Mouse (Mus musculus): ENCODE data around the gene Oser1. TPM values are rescaled to one million over a fixed set of nuclear protein-coding genes. Genes with fewer than 3 reads are reported as not detected.

Oser1 gene
- polyA plus RNA-seq, 1 experiment from 2014 or later = 50.4 TPM

GRCm38 (mm10) chr2:163467585-163467984 lies 43.1 kb upstream of the Oser1 start:
- Histone ChIP-seq H3K9ac (replicated peaks) (no peak overlapping the region), H3K4me3 (ENCODE audit: low read depth, low read length) (no peak overlapping the region), H3K4me1 (ENCODE audit: insufficient read depth) (peaks cover 7% of the 10 kb centered on the region; the same call in 1 of the 2 replicates), H3K9me3 (ENCODE audit: low read length) (no peaks in the 10 kb centered on the region), H3K27me3 (ENCODE audit: insufficient read depth, low read length) (no peaks in the 10 kb centered on the region), H3K27ac (ENCODE audit: low read depth) (no peak overlapping the region), H3K4me2 (ENCODE audit: low read depth, low read length) (no peak overlapping the region), H3K36me3 (replicated peaks; ENCODE audit: insufficient read depth, low read length) (peaks cover 11% of the 10 kb centered on the region)
- ATAC-seq (no peak), DNase-seq (no peak)
- WGBS (ENCODE audit: insufficient replicate concordance) = 81% methylated on average over 6 of the region's 6 CpGs
- TF ChIP-seq CTCF (IDR thresholded peaks at IDR 0.05; ENCODE audit: low read depth) = no peak
- TF ChIP-seq EP300 (IDR thresholded peaks at IDR 0.05; ENCODE audit: low read depth) = no peak

GRCm38 (mm10) chr2:163466771-163467170 lies 42.3 kb upstream of the Oser1 start:
- no peak for DNase-seq
- no peaks in the 10 kb centered on the region for H3K9me3 ChIP-seq (ENCODE audit: low read length)
- no peak for ATAC-seq
- peaks cover 11% of the 10 kb centered on the region for H3K36me3 ChIP-seq (replicated peaks; ENCODE audit: insufficient read depth, low read length)
- TF ChIP-seq CTCF (IDR thresholded peaks at IDR 0.05; ENCODE audit: low read depth) (no peak), EP300 (IDR thresholded peaks at IDR 0.05; ENCODE audit: low read depth) (no peak)
- H3K27me3 ChIP-seq (ENCODE audit: insufficient read depth, low read length) = no peaks in the 10 kb centered on the region
- WGBS (ENCODE audit: insufficient replicate concordance) = 63% methylated on average over 8 of the region's 8 CpGs
- no peak overlapping the region for H3K4me3 ChIP-seq (ENCODE audit: low read depth, low read length)
- H3K4me2 ChIP-seq (ENCODE audit: low read depth, low read length) = no peak overlapping the region
- no peak overlapping the region for H3K27ac ChIP-seq (ENCODE audit: low read depth)
- no peak overlapping the region for H3K9ac ChIP-seq (replicated peaks)
- H3K4me1 ChIP-seq (ENCODE audit: insufficient read depth) = peaks cover 7% of the 10 kb centered on the region; the same call in 1 of the 2 replicates

- TF ChIP-seq CTCF (IDR thresholded peaks at IDR 0.05; ENCODE audit: low read depth) (no peak), EP300 (IDR thresholded peaks at IDR 0.05; ENCODE audit: low read depth) (no peak)
- Histone ChIP-seq H3K9me3 (ENCODE audit: low read length) (no peaks in the 10 kb centered on the region), H3K4me2 (ENCODE audit: low read depth, low read length) (no peak overlapping the region), H3K4me3 (ENCODE audit: low read depth, low read length) (no peak overlapping the region), H3K27ac (ENCODE audit: low read depth) (no peak overlapping the region), H3K27me3 (ENCODE audit: insufficient read depth, low read length) (no peaks in the 10 kb centered on the region), H3K4me1 (ENCODE audit: insufficient read depth) (no peaks in the 10 kb centered on the region), H3K9ac (replicated peaks) (no peak overlapping the region), H3K36me3 (replicated peaks; ENCODE audit: insufficient read depth, low read length) (peaks cover 8% of the 10 kb centered on the region)
- ATAC-seq = no peak
- DNase-seq = no peak
- 69% methylated on average over 6 of the region's 6 CpGs for WGBS (ENCODE audit: insufficient replicate concordance)
Observed at GRCm38 (mm10) chr2:163464562-163464961, 40.1 kb upstream of the Oser1 start.

- Histone ChIP-seq H3K9me3 (ENCODE audit: low read length) (no peaks in the 10 kb centered on the region), H3K4me1 (ENCODE audit: insufficient read depth) (no peaks in the 10 kb centered on the region), H3K27ac (ENCODE audit: low read depth) (no peak overlapping the region), H3K27me3 (ENCODE audit: insufficient read depth, low read length) (no peaks in the 10 kb centered on the region), H3K36me3 (replicated peaks; ENCODE audit: insufficient read depth, low read length) (peaks cover 6% of the 10 kb centered on the region; the same call in 1 of the 2 replicates), H3K9ac (replicated peaks) (no peak overlapping the region), H3K4me2 (ENCODE audit: low read depth, low read length) (no peak overlapping the region), H3K4me3 (ENCODE audit: low read depth, low read length) (no peak overlapping the region)
- WGBS (ENCODE audit: insufficient replicate concordance) = 67% methylated on average over 4 of the region's 4 CpGs
- TF ChIP-seq CTCF (IDR thresholded peaks at IDR 0.05; ENCODE audit: low read depth) (no peak), EP300 (IDR thresholded peaks at IDR 0.05; ENCODE audit: low read depth) (no peak)
- ATAC-seq = 0 out of 2 replicates have a peak, but pooled peaks have one; percentile 21
- DNase-seq = no peak
Observed at GRCm38 (mm10) chr2:163463998-163464397, 39.5 kb upstream of the Oser1 start.

- Histone ChIP-seq H3K4me1 (ENCODE audit: insufficient read depth) (no peaks in the 10 kb centered on the region), H3K36me3 (replicated peaks; ENCODE audit: insufficient read depth, low read length) (peaks cover 5% of the 10 kb centered on the region; the same call in 1 of the 2 replicates), H3K4me2 (ENCODE audit: low read depth, low read length) (no peak overlapping the region), H3K27me3 (ENCODE audit: insufficient read depth, low read length) (peaks cover 4% of the 10 kb centered on the region; the same call in 1 of the 2 replicates), H3K4me3 (ENCODE audit: low read depth, low read length) (no peak overlapping the region), H3K9me3 (ENCODE audit: low read length) (no peaks in the 10 kb centered on the region), H3K27ac (ENCODE audit: low read depth) (no peak overlapping the region), H3K9ac (replicated peaks) (no peak overlapping the region)
- DNase-seq = no peak
- TF ChIP-seq CTCF (IDR thresholded peaks at IDR 0.05; ENCODE audit: low read depth) (no peak), EP300 (IDR thresholded peaks at IDR 0.05; ENCODE audit: low read depth) (no peak)
- WGBS (ENCODE audit: insufficient replicate concordance) = 54% methylated on average over 10 of the region's 10 CpGs
- ATAC-seq = 0 out of 2 replicates have a peak, but pooled peaks have one; percentile 26
Observed at GRCm38 (mm10) chr2:163463251-163463769, 38.8 kb upstream of the Oser1 start.

- H3K27me3 ChIP-seq (ENCODE audit: insufficient read depth, low read length) = peaks cover 6% of the 10 kb centered on the region; the same call in 1 of the 2 replicates
- no peak overlapping the region for H3K4me2 ChIP-seq (ENCODE audit: low read depth, low read length)
- TF ChIP-seq EP300 (IDR thresholded peaks at IDR 0.05; ENCODE audit: low read depth) = no peak
- no peak for TF ChIP-seq CTCF (IDR thresholded peaks at IDR 0.05; ENCODE audit: low read depth)
- no peak overlapping the region for H3K4me3 ChIP-seq (ENCODE audit: low read depth, low read length)
- no peak overlapping the region for H3K9ac ChIP-seq (replicated peaks)
- H3K27ac ChIP-seq (ENCODE audit: low read depth) = no peak overlapping the region
- peaks cover 1% of the 10 kb centered on the region; the same call in 1 of the 2 replicates for H3K36me3 ChIP-seq (replicated peaks; ENCODE audit: insufficient read depth, low read length)
- no peak for ATAC-seq
- no peaks in the 10 kb centered on the region for H3K4me1 ChIP-seq (ENCODE audit: insufficient read depth)
- 68% methylated on average over 11 of the region's 11 CpGs for WGBS (ENCODE audit: insufficient replicate concordance)
- DNase-seq = no peak
- H3K9me3 ChIP-seq (ENCODE audit: low read length) = no peaks in the 10 kb centered on the region
Observed at GRCm38 (mm10) chr2:163462801-163463200, 38.3 kb upstream of the Oser1 start.
